Mouse (Mus musculus) adrenal gland, postnatal 0 days (tissue): Measurements from ENCODE around the gene Tub. TPM values are rescaled to one million over a fixed set of nuclear protein-coding genes. Genes with fewer than 3 reads are reported as not detected.

ENCODE experiments used
- polyA plus RNA-seq: library from polyadenylated mRNA; unstranded; fragments of >200 nt; fragmentation: Nextera tagmentation; extraction: Ambion mirVana; gene quantifications from 2 replicates; pipeline ENCODE4 v1.2.1, GENCODE M21; 2015

Tub gene
- polyA plus RNA-seq, result 7.3 and 17.2 TPM in 2 replicates

GRCm38 (mm10) chr7:108950312-108950761 lies at the start of gene Tub:
Gene Tub (plus strand): TSS chr7:108950338.

GRCm38 (mm10) chr7:108929726-108930393 lies 20.3 kb upstream of the Tub start, which contains the start of gene Nlrp10:
Gene Nlrp10 (minus strand): TSS chr7:108930178.

GRCm38 (mm10) chr7:108933794-108934731 lies 16.1 kb upstream of the Tub start, which contains the start of gene Eif3f:
Gene Eif3f (plus strand): TSS chr7:108934417.

GRCm38 (mm10) chr7:109083113-109083812 lies 133.1 kb downstream of the Tub start, which contains the start of gene Ric3:
Gene Ric3 (minus strand): TSS chr7:109083331.

Other genes with a start within 250 kb of the Tub start
- gene Olfr512, start 237.0 kb upstream of the Tub start, polyA plus RNA-seq, result not detected in 2 replicates
- gene Olfr513, start 199.4 kb upstream of the Tub start, polyA plus RNA-seq, result not detected in 2 replicates
- not detected in 2 replicates for gene Olfr514, start 124.3 kb upstream of the Tub start, polyA plus RNA-seq
- not detected in 2 replicates for gene Olfr516, start 99.8 kb upstream of the Tub start, polyA plus RNA-seq
- gene Olfr517, start 78.0 kb upstream of the Tub start, polyA plus RNA-seq, result not detected in 2 replicates
- gene Olfr518, start 65.3 kb upstream of the Tub start, polyA plus RNA-seq, result not detected in 2 replicates
- gene Olfr519, start 55.9 kb upstream of the Tub start, polyA plus RNA-seq, result not detected in 2 replicates
- gene Nlrp10, start 20.2 kb upstream of the Tub start, polyA plus RNA-seq, result 0.03 and 0.29 TPM in 2 replicates
- 64.8 and 79.2 TPM in 2 replicates for gene Eif3f, start 15.9 kb upstream of the Tub start, polyA plus RNA-seq
- 10.5 and 24.5 TPM in 2 replicates for gene Ric3, start 133.0 kb downstream of the Tub start, polyA plus RNA-seq
- 22.4 and 48.3 TPM in 2 replicates for gene Lmo1, start 224.9 kb downstream of the Tub start, polyA plus RNA-seq